Mouse (Mus musculus) hindbrain, embryonic 11.5 days (tissue): ENCODE results near the gene Nlrp5. TPM values are rescaled to one million over a fixed set of nuclear protein-coding genes. Genes with fewer than 3 reads are reported as not detected.
"Not testable (repeated sequence)": the region's sequence is repeated elsewhere in the genome, so short reads cannot be mapped to it uniquely, and the experiment has no call there.

Source experiments
- ATAC-seq: fragments of 200-750 bp; cut with Nextera tagmentation; 2 replicates; pipeline ENCODE4 v1.8.0; 2017; ENCODE audit warnings: mild to moderate bottlenecking, moderate TSS enrichment, moderate library complexity; ENCODE audit not compliant: low FRiP score
- DNase-seq: peaks from one replicate; pipeline ENCODE4 v3.0.0-alpha.2; 2015; ENCODE audit warnings: low spot score
- H3K27ac ChIP-seq: fragments of 300-500 bp; sonication (generic); 2 replicates; pipeline ENCODE4 v1.5.1; 2014; ENCODE audit warnings: mild to moderate bottlenecking, low read depth, low read length
- H3K27me3 ChIP-seq: fragments of 300-500 bp; sonication (generic); 2 replicates; pipeline ENCODE4 v1.6.1; 2014; ENCODE audit warnings: mild to moderate bottlenecking, low read length, moderate library complexity, mixed read lengths; ENCODE audit not compliant: control insufficient read depth, insufficient read depth
- H3K36me3 ChIP-seq: fragments of 300-500 bp; sonication (generic); 2 replicates; pipeline ENCODE4 v1.6.1; 2014; ENCODE audit warnings: mild to moderate bottlenecking, low read length, moderate library complexity, mixed read lengths; ENCODE audit not compliant: control insufficient read depth, insufficient read depth
- H3K4me1 ChIP-seq: fragments of 300-500 bp; sonication (generic); replicated peaks from 2 replicates; pipeline ENCODE4 v1.6.1; 2014; ENCODE audit warnings: low read length, mixed read lengths; ENCODE audit not compliant: control insufficient read depth, insufficient read depth
- H3K4me2 ChIP-seq: fragments of 300-500 bp; sonication (generic); replicated peaks from 2 replicates; pipeline ENCODE4 v1.6.1; 2014; ENCODE audit warnings: mild to moderate bottlenecking, low read depth, low read length
- H3K4me3 ChIP-seq: fragments of 300-500 bp; sonication (generic); 2 replicates; pipeline ENCODE4 v1.5.1; 2014; ENCODE audit warnings: low read depth, low read length
- H3K9ac ChIP-seq: fragments of 300-500 bp; sonication (generic); 2 replicates; pipeline ENCODE4 v1.6.1; 2014; ENCODE audit warnings: low read depth, low read length
- H3K9me3 ChIP-seq: fragments of 300-500 bp; sonication (generic); 2 replicates; pipeline ENCODE4 v1.6.1; 2016; ENCODE audit warnings: low read length; ENCODE audit not compliant: control insufficient read depth
- WGBS: fragments of 180-500 bp; shearing (Covaris S2); extraction: QIAGEN DNeasy Blood & Tissue Kit; methylation state at CpG from one replicate; pipeline ENCODE4 v1.1.7; 2014; 5-methylcytosine and 5-hydroxymethylcytosine counted together
- polyA plus RNA-seq: library from polyadenylated mRNA; unstranded; fragments of >200 nt; fragmentation: Nextera tagmentation; extraction: Ambion mirVana; gene quantifications from 2 replicates; pipeline ENCODE4 v1.2.1, GENCODE M21; 2014

The Nlrp5 gene
- polyA plus RNA-seq, result not detected in 2 replicates

DNA sequence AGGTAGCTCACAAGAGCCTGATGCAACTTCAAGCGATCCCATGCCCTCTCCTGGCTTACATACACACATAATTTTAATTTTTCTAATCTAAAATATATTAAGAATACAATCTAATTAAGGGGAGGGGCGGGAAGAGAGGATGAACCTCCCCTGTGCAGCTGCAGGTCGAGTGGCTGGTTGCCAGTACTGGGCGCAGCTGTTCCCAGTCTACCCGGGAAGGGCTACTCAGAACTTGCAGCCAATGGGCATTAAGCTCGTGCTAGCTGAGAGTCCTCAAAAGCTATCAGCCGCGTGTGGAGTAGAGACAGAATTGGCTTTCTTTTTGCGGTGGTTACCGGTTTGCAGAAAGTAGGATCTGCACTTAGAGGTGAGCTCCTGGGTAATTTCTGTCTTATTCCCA lies at the start of gene Nlrp5:
Gene Nlrp5, plus strand, starts transcription at position 301 of the 400 bp plus-strand sequence.
- Histone ChIP-seq H3K36me3 (no peaks in the 10 kb centered on the region), H3K4me1 (no peaks in the 10 kb centered on the region)
- WGBS, result 72% methylated on average over 10 of the region's 10 CpGs

DNA sequence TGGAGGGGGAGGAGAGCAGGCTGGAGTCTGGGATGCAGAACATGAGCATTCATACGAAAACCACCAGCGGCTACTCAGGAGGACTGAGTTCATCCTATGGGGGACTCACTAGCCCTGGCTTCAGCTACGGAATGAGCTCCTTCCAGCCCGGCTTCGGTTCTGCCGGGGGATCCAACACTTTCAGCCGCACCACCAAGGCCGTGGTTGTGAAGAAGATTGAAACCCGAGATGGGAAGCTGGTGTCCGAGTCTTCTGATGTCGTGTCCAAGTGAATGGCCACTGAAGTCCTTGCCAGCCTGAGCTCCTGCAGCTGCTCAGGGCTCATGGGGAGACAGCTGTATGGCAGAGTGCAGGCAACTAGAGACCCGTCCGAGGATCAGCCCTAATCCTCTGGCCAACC lies 27.4 kb upstream of the Nlrp5 start:
- H3K4me2 ChIP-seq, H3K36me3 ChIP-seq, DNase-seq, H3K4me1 ChIP-seq, H3K27me3 ChIP-seq, H3K9me3 ChIP-seq, H3K27ac ChIP-seq, H3K9ac ChIP-seq, H3K4me3 ChIP-seq, ATAC-seq: not testable (repeated sequence)
- 97% methylated on average over 12 of the region's 13 CpGs for WGBS

More for the DNA sequence above, at the start of gene Nlrp5:
- no peak for DNase-seq
- ATAC-seq, result no peak
- no peak within 1 kb of the TSS for H3K27ac ChIP-seq
- no peaks in the 10 kb centered on the region for H3K27me3 ChIP-seq
- H3K9me3 ChIP-seq, result peaks cover 9% of the 10 kb centered on the region
- H3K4me2 ChIP-seq, result no peak within 1 kb of the TSS
- H3K4me3 ChIP-seq, result no peak within 1 kb of the TSS
- no peak within 1 kb of the TSS for H3K9ac ChIP-seq

DNA sequence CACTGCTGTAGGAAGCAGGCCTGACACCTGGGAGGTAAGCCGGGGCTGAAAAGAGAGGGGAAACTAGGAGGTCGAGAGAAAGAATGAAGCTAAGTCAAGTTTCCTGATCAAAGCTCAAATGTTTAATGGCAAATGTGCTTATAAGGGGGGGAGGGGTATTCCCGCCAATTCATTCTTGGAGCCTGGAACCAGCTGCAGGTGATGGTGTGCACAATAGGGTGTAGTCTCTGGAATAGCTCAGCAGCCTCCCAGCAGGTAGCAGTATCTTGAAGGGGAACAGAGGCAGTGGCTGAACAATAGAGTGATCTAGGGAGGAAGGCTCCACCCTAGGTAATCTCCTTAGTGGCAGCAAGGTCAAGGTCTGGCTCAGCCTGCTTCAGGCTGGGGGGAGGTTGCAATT lies 84.5 kb downstream of the Nlrp5 start:
- not testable (repeated sequence) for H3K27ac ChIP-seq, H3K27me3 ChIP-seq, H3K4me3 ChIP-seq, H3K4me1 ChIP-seq, H3K9me3 ChIP-seq, H3K4me2 ChIP-seq, DNase-seq, H3K36me3 ChIP-seq, ATAC-seq, H3K9ac ChIP-seq
- WGBS, result 78% methylated on average over 3 of the region's 3 CpGs

DNA sequence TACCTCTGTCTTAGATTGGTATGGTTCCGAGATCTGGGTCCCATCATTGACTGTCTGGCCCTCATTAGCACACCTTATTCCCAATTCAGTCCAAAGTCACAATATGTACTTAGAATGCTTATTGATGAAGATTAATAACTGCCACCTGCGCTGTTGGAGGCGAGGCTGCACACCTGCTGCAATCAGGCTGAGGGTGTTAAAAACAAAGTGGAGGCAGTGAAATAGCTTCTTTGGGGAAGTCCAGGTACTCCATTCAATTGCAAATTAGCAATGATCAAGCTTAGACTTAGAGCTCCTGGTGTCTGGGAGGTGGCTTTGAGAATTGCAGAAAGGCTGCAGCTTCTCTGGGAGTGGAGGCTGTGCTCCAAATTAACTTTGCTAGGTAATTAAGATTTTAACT lies 85.1 kb downstream of the Nlrp5 start:
- H3K9me3 ChIP-seq, H3K27ac ChIP-seq, H3K27me3 ChIP-seq, H3K9ac ChIP-seq, ATAC-seq, H3K4me2 ChIP-seq, H3K36me3 ChIP-seq, H3K4me3 ChIP-seq, H3K4me1 ChIP-seq, DNase-seq: not testable (repeated sequence)
- 68% methylated on average over 3 of the region's 3 CpGs for WGBS

DNA sequence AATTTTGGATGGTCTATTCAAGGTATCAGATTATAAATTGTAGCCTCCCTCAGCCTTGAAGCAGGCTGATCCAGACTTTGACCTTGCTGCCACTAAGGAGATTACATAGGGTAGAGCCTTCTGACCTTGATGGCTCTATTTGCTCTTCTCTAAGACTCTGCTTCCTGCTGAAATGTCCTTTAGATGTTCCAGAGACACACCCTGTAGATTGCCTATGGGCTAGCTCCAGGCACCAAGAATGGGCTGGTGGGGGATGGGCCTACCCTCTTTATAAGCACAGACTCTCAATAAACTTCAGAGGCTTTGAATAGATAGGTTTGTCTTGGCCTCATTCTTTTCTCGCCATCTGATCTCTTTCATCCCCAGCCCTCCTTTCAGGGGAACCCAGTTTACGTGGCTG lies 87.2 kb downstream of the Nlrp5 start:
- H3K4me2 ChIP-seq, H3K27ac ChIP-seq, H3K36me3 ChIP-seq, H3K4me1 ChIP-seq, DNase-seq, H3K27me3 ChIP-seq, H3K9ac ChIP-seq, H3K9me3 ChIP-seq, ATAC-seq, H3K4me3 ChIP-seq: not testable (repeated sequence)
- WGBS, result 78% methylated on average over 2 of the region's 2 CpGs

Other genes with a start within 250 kb of the Nlrp5 start
- not detected in 2 replicates for gene Gm10662, start 241.4 kb upstream of the Nlrp5 start, polyA plus RNA-seq
- not detected in 2 replicates for gene Vmn1r165, start 168.6 kb upstream of the Nlrp5 start, polyA plus RNA-seq
- not detected in 2 replicates for gene Vmn1r166, start 134.2 kb upstream of the Nlrp5 start, polyA plus RNA-seq
- not detected in 2 replicates for gene Gm6902, start 107.0 kb upstream of the Nlrp5 start, polyA plus RNA-seq
- not detected in 2 replicates for gene Nlrp4e, start 84.7 kb upstream of the Nlrp5 start, polyA plus RNA-seq
- not detected in 2 replicates for gene Vmn1r167, start 121.3 kb downstream of the Nlrp5 start, polyA plus RNA-seq
- not detected in 2 replicates for gene Vmn1r168, start 153.8 kb downstream of the Nlrp5 start, polyA plus RNA-seq
- not detected in 2 replicates for gene Vmn1r169, start 189.6 kb downstream of the Nlrp5 start, polyA plus RNA-seq
- gene Vmn1r170, start 220.3 kb downstream of the Nlrp5 start, polyA plus RNA-seq, result not detected in 2 replicates
- not detected in 2 replicates for gene Vmn1r171, start 244.8 kb downstream of the Nlrp5 start, polyA plus RNA-seq